Mouse (Mus musculus): ENCODE data around the gene Fscn1.

Fscn1 gene

DNA sequence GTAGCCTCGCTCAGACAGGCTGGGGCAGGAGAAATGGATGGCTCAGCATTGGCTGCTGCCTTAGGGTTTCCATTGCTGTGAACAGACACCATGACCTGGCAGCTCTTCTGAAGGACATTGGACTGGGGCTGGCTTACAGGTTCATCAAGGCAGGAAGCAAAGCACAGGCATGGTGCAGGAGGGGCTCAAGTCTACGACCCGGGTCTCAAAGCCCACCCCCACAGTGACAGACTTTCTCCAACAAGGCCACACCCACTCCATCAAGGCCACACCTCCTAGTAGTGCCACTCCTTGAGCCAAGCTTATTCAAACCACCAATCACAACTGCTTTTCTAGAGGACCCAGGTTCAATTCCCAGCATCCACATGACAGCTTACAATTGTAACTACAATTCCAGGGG is 13.8 kb downstream of the Fscn1 start:
- no peak for DNase-seq (ENCODE audit: low spot score)

GRCm38 (mm10) chr5:142974598-142975121 is 14.5 kb downstream of the Fscn1 start:
- no peak for DNase-seq (ENCODE audit: low spot score)

- DNase-seq (ENCODE audit: low spot score) = no peak
Measured at GRCm38 (mm10) chr5:142976516-142976915, 16.4 kb downstream of the Fscn1 start.

- no peak for DNase-seq (ENCODE audit: low spot score)
Measured at GRCm38 (mm10) chr5:142982046-142982801, 22.1 kb downstream of the Fscn1 start.

- no peak for DNase-seq (ENCODE audit: low spot score)
Measured at GRCm38 (mm10) chr5:142983174-142983573, 23.0 kb downstream of the Fscn1 start.

- no peak for DNase-seq (ENCODE audit: low spot score)
Measured at GRCm38 (mm10) chr5:142984271-142984670, 24.1 kb downstream of the Fscn1 start.

- no peak for DNase-seq (ENCODE audit: low spot score)
Measured at GRCm38 (mm10) chr5:142988520-142988919, 28.4 kb downstream of the Fscn1 start.

DNA sequence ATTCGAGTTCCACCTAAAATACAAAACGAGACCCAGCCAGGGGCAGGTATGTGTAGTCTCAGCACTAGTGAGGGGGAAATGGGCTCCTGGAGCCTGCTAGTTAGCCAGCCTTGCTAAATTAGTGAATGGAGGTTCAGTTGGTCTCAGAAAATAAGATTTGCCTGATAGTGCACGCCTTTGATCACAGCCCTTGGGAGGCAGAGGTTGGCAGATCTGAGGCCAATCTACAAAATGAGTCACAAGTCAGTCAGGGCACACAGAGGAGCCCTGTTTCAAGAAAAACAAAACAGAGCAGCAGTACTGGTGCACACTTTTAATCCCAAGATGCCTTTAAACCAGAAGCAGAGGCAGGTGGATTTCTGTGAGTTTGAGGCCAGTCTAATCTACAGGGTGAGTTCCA is 29.0 kb downstream of the Fscn1 start:
- DNase-seq (ENCODE audit: low spot score) = no peak

- no peak for DNase-seq (ENCODE audit: low spot score)
Measured at GRCm38 (mm10) chr5:142994746-142995145, 34.6 kb downstream of the Fscn1 start.

- no peak for DNase-seq (ENCODE audit: low spot score)
Measured at GRCm38 (mm10) chr5:142997526-142997925, 37.4 kb downstream of the Fscn1 start.

- DNase-seq (ENCODE audit: low spot score) = no peak
Measured at GRCm38 (mm10) chr5:142998171-142998570, 38.0 kb downstream of the Fscn1 start.

DNA sequence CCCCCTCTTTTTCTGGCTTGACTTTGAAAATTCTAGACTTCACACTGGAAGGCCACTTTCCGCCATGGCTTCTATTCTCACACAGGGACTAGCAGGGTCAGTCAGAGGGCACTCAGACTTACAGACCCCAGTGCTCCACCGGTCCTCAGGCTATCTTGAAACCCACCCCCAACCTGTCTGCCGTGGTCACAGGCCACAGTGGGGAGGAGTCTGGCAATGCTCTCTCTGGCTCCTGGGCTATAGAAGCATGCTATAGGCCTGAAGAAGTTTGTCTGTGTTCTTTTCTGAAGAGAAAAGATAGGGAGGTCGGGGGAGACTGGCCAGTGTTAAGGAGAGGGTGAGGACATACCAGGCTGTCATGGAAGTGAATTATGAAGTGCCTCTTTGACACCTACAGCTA is 39.9 kb downstream of the Fscn1 start:
- DNase-seq (ENCODE audit: low spot score) = no peak

GRCm38 (mm10) chr5:143000654-143001500 is 40.7 kb downstream of the Fscn1 start:
- DNase-seq (ENCODE audit: low spot score) = no peak

DNA sequence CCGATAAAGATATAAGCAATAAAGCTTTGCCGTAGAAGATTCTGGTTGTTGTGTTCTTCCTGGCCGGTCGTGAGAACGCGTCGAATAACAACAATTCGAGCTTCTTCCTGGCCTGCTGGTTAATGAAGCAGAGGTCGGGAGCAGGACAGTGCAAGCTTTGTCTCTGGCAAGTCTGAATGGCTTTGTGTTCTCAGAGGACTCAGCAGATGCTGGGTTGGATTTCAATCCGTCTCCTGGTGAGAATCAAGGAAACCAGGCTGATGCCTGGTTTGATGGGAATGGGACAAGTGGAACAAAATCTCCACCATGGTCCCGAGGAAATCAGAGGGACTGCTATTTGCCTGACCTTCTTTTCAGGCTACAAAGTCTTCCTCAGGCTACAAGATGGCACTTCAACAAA is 49.2 kb downstream of the Fscn1 start:
- no peak for DNase-seq (ENCODE audit: low spot score)

DNA sequence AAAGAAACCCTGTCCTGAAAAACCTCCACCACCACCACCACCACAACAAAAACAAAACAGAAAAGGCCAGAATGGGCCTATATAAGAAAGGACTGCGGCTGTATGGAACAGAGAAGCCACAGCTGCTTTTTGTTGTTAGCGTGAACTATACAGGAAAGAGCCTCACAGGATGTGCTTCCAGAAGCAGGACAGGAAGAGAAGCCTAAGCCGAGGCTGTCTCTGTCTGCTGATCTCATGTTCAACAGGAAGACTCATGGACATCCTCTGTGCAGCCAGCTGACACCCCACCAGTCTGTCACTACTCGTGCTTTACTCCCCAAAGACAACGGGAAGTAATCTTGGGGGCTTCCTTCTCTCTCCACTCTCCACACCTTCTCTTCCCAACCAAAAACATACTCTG is 57.3 kb downstream of the Fscn1 start:
- DNase-seq (ENCODE audit: low spot score) = no peak
